Mouse (Mus musculus) liver, embryonic 14.5 days (tissue): ENCODE data around the gene Fgfr2.

Experiments used
- CTCF ChIP-seq: IDR thresholded peaks from 2 replicates; pipeline ENCODE4 v1.5.1; 2016; ENCODE audit warnings: antibody characterized with exemption, low read depth, control low read depth
- EP300 ChIP-seq: IDR thresholded peaks from 2 replicates; pipeline ENCODE4 v1.6.1; 2016; ENCODE audit warnings: antibody characterized with exemption, low read depth

DNA sequence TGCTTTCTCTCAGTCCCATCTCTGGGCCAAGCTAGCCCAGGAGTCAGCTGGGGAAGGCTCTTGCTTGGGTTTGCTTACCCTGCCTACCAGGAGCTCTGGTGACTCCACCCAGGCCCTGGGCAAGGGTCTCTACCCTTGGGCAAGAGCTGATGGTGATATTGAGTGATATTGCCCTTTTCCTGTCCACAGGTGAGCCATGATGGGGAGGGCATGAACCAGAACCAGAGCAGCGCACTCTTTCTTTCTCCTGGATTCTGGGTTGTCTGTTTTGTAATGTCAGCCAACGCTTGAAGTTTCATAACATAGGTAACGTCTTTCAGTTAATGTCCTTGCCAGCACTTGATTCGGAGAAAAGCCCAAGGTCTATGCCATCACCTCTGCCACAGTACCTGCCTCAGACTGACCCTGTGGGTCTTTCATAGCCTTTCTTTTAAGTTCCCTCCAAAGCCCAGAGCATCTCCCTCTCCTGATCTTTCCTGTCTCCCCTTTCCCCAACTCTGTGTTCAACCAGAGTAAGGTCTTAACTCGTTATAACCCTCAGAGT, 506.1 kb downstream of the Fgfr2 start:
- no peak for TF ChIP-seq CTCF
- TF ChIP-seq EP300: no peak
